In the genomic region with DNA sequence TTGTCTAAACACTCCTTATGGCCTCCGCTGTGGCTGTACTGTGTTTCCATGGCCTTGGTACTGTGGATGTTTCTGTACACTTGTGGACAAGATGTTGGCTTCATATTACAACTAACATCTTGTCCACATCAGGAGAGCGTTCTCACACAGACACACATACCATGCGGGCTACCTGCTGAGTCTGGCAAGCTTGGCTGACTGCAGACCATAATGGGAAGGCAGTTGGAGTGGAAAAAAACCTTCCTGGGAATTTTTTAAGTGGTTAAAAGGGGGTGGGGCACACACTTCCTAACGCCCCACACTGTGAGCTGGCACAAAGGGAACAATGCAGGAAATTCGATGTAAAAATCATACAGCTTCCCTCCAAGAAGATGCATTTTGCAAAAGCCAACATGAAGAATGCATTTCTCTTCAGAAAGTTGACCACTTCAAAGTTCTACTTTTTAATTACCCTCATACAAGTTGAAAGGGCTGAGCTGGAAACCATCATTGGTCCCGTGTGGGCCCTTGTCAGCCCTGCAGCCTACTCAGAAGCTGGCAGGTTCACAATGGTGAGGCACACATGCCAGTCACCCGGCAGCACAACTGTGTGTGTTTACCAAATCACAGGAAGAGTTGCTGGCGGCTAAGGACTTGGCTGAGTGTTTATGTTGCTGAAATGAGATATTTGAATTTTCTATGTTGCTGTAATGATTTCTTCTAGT, we compare ENCODE assay signal across 13 mouse cellular contexts.
DNase-seq lines count a peak whose midpoint lies in the region; ATAC-seq lines count a peak whose summit lies in the region.
"Had no signal": no experiment of that assay in that cellular context is flagged by ENCODE, and none has a peak within 500 bp of the region (broad histone marks: within the 10 kb centered on the region; RNA-seq: fewer than 3 reads in every experiment).

No protein-coding gene starts in this region.

- WGBS in forebrain, embryonic 10.5 days: 36% methylated on average over 8 of the region's 8 CpGs
- WGBS in hindbrain, embryonic 16.5 days: 40% methylated on average over 8 of the region's 8 CpGs
- 44% methylated on average over 8 of the region's 8 CpGs for WGBS in neural tube, embryonic 15.5 days

- H3K4me1 ChIP-seq in forebrain, embryonic 10.5 days: peaks cover 42% of the 10 kb centered on the region
- H3K4me1 ChIP-seq in hindbrain, embryonic 16.5 days (ENCODE audit: control insufficient read depth, insufficient read depth, low read depth, low read length): peaks cover 23% of the 10 kb centered on the region
- H3K4me1 ChIP-seq in neural tube, embryonic 15.5 days: peaks cover 39% of the 10 kb centered on the region
- H3K4me1 ChIP-seq: liver, embryonic 13.5 days had no signal

- peaks cover 40% of the 10 kb centered on the region for H3K27me3 ChIP-seq in forebrain, embryonic 10.5 days (ENCODE audit: poor library complexity, severe bottlenecking)
- H3K27me3 ChIP-seq in hindbrain, embryonic 16.5 days (replicated peaks; ENCODE audit: control insufficient read depth, insufficient read depth, low read length): no peaks in the 10 kb centered on the region
- H3K27me3 ChIP-seq in neural tube, embryonic 15.5 days (replicated peaks): no peaks in the 10 kb centered on the region
- H3K27me3 ChIP-seq: liver, embryonic 13.5 days; stomach, embryonic 15.5 days had no signal

- no peak overlapping the region for H3K4me2 ChIP-seq in hindbrain, embryonic 16.5 days (ENCODE audit: low read length)
- no peak overlapping the region for H3K4me2 ChIP-seq in neural tube, embryonic 15.5 days
- H3K4me2 ChIP-seq: liver, embryonic 13.5 days; stomach, embryonic 15.5 days had no signal

- no peak overlapping the region for H3K4me3 ChIP-seq in forebrain, embryonic 10.5 days
- H3K4me3 ChIP-seq in hindbrain, embryonic 16.5 days (ENCODE audit: low read length): no peak overlapping the region
- H3K4me3 ChIP-seq in neural tube, embryonic 15.5 days (replicated peaks): no peak overlapping the region
- H3K4me3 ChIP-seq: liver, embryonic 13.5 days; stomach, embryonic 15.5 days had no signal

- H3K36me3 ChIP-seq in forebrain, embryonic 10.5 days (replicated peaks): no peaks in the 10 kb centered on the region
- no peaks in the 10 kb centered on the region for H3K36me3 ChIP-seq in hindbrain, embryonic 16.5 days (ENCODE audit: control insufficient read depth, insufficient read depth, low read length)
- H3K36me3 ChIP-seq in neural tube, embryonic 15.5 days: no peaks in the 10 kb centered on the region
- H3K36me3 ChIP-seq: liver, embryonic 13.5 days; stomach, embryonic 15.5 days had no signal

- peak overlapping the region; percentile 75 for H3K27ac ChIP-seq in forebrain, embryonic 10.5 days
- H3K27ac ChIP-seq in hindbrain, embryonic 16.5 days (ENCODE audit: low read depth, low read length): peak overlapping the region; percentile 21; the same call in 1 of the 2 replicates
- H3K27ac ChIP-seq in neural tube, embryonic 15.5 days (replicated peaks): peak overlapping the region; percentile 68
- H3K27ac ChIP-seq: liver, embryonic 13.5 days; stomach, embryonic 15.5 days had no signal

- peak; percentile 22 for DNase-seq in lung, postnatal 36 days
- DNase-seq in lung, postnatal 14 days: no peak
- DNase-seq in forebrain, embryonic 10.5 days (ENCODE audit: extremely low spot score, low spot score): peak; percentile 38
- no peak for DNase-seq in thymus, adult 18-20 months
- DNase-seq in adrenal gland, adult 2 months: no peak
- DNase-seq in spleen, adult 12 weeks (ENCODE audit: low spot score): no peak
- DNase-seq: gastrocnemius, postnatal 25 days; liver, embryonic 13.5 days; right cerebral cortex, adult 18-20 months had no signal

- no peaks in the 10 kb centered on the region for H3K9me3 ChIP-seq in forebrain, embryonic 10.5 days
- H3K9me3 ChIP-seq in hindbrain, embryonic 16.5 days (ENCODE audit: control insufficient read depth, low read length): no peaks in the 10 kb centered on the region
- no peaks in the 10 kb centered on the region for H3K9me3 ChIP-seq in neural tube, embryonic 15.5 days (replicated peaks)
- H3K9me3 ChIP-seq: liver, embryonic 13.5 days; stomach, embryonic 15.5 days had no signal

- H3K9ac ChIP-seq in hindbrain, embryonic 16.5 days (ENCODE audit: low read depth, low read length): no peak overlapping the region
- no peak overlapping the region for H3K9ac ChIP-seq in neural tube, embryonic 15.5 days (replicated peaks)
- H3K9ac ChIP-seq: liver, embryonic 13.5 days; stomach, embryonic 15.5 days had no signal

- ATAC-seq in hindbrain, embryonic 16.5 days: no peak
- ATAC-seq in neural tube, embryonic 15.5 days (ENCODE audit: low FRiP score): peak; percentile 28; the same call in 1 of the 2 replicates
- ATAC-seq: CD4-positive, CD25-positive, alpha-beta regulatory T cell, adult 4 months had no signal

Comparison
In these comparisons a context has a peak if more than half of its experiments do, and no peak if none do; other contexts are left out.
1. DNase-seq: peak in lung, postnatal 36 days (single experiment) and forebrain, embryonic 10.5 days (single experiment); none in lung, postnatal 14 days (single experiment), thymus, adult 18-20 months (0 of 2), adrenal gland, adult 2 months (single experiment) and spleen, adult 12 weeks (single experiment).
2. H3K27ac ChIP-seq: peak in every context shown above with its lines; median percentile 75 in forebrain, embryonic 10.5 days; 68 in neural tube, embryonic 15.5 days; 21 in hindbrain, embryonic 16.5 days.